Mouse (Mus musculus) ES-Bruce4 (cell line): ENCODE data around the gene Dyx1c1. TPM values are rescaled to one million over a fixed set of nuclear protein-coding genes. Genes with fewer than 3 reads are reported as not detected.

Experiments
- H3K27ac ChIP-seq: 2 replicates; pipeline ENCODE4 v1.5.1; 2012; ENCODE audit warnings: low read length, inconsistent platforms; ENCODE audit not compliant: insufficient read depth
- H3K27me3 ChIP-seq: 2 replicates; pipeline ENCODE4 v1.6.1; 2012; ENCODE audit warnings: mild to moderate bottlenecking, low read length, inconsistent platforms; ENCODE audit not compliant: control insufficient read depth, poor library complexity, insufficient read depth, severe bottlenecking
- H3K36me3 ChIP-seq: 2 replicates; pipeline ENCODE4 v1.6.1; 2012; ENCODE audit warnings: inconsistent platforms, mild to moderate bottlenecking, low read length, moderate library complexity; ENCODE audit not compliant: control insufficient read depth, poor library complexity, insufficient read depth, severe bottlenecking
- H3K4me1 ChIP-seq: one replicate; pipeline ENCODE4 v1.8.1; 2011; ENCODE audit warnings: low read length; ENCODE audit not compliant: control insufficient read depth, insufficient read depth
- H3K4me3 ChIP-seq: 2 replicates; pipeline ENCODE4 v1.5.1; 2011; ENCODE audit warnings: low read depth, mild to moderate bottlenecking, low read length
- H3K9ac ChIP-seq: 2 replicates; pipeline ENCODE4 v1.6.1; 2012; ENCODE audit warnings: low read depth, mild to moderate bottlenecking, inconsistent platforms; ENCODE audit not compliant: poor library complexity, severe bottlenecking
- H3K9me3 ChIP-seq: replicated peaks from 2 replicates; pipeline ENCODE4 v1.6.1; 2012; ENCODE audit warnings: mild to moderate bottlenecking, low read length, inconsistent platforms; ENCODE audit not compliant: control insufficient read depth, poor library complexity, insufficient read depth, severe bottlenecking
- CTCF ChIP-seq: IDR thresholded peaks from one replicate; pipeline ENCODE4 v1.8.1; 2011; ENCODE audit warnings: low read depth, low read length
- EP300 ChIP-seq: IDR thresholded peaks from 2 replicates; pipeline ENCODE4 v1.6.1; 2011; ENCODE audit warnings: low read depth, low read length; ENCODE audit not compliant: insufficient read depth
- POLR2A ChIP-seq: IDR thresholded peaks from one replicate; pipeline ENCODE4 v1.8.1; 2011; ENCODE audit warnings: low read length; ENCODE audit not compliant: insufficient read depth
- polyA plus RNA-seq: library from polyadenylated mRNA; stranded (reverse); fragments of >200 nt; gene quantifications from 2 replicates; pipeline ENCODE4 v1.2.4, GENCODE M21; 2011; ENCODE audit warnings: low read depth; ENCODE audit not compliant: missing spikeins, insufficient read depth, insufficient read length

Dyx1c1 gene
- polyA plus RNA-seq, 1 experiment = 2.3 TPM

DNA sequence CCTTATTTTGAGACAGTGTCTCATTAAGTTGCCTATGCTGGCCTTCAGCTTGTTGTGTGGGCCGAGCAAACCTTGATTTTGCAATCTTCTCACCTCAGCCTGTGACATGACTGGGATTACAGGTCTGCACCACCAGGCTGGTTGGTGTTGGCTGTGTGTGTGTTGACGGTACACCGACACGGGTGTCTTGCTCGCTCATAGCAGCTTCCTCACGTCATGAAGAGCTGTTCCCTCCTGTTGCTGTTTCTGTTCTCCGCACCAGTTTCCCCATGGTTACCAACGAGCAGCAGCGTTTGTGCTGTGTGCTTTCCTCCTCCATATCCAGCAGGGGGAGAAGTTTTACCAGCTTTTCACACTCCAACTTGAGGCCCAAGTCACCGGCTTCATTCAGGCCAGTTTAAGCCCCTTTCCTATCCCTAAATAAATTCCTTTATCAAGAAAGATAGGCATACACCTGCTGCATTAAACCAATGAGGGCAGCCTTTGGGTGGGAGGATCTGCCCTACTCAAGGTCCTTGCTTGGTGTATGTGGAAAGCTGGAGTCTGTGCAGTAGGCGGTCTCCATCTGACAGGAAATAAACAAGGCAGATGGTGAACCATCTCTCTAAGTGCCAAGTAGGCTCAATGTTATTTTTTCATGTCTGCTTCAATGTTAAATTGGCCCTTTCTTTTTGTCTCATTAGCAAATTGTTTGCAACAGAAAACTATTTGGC lies 9.9 kb downstream of the Dyx1c1 start:
- TF ChIP-seq POLR2A (no peak), CTCF (peak; percentile 59), EP300 (no peak)

DNA sequence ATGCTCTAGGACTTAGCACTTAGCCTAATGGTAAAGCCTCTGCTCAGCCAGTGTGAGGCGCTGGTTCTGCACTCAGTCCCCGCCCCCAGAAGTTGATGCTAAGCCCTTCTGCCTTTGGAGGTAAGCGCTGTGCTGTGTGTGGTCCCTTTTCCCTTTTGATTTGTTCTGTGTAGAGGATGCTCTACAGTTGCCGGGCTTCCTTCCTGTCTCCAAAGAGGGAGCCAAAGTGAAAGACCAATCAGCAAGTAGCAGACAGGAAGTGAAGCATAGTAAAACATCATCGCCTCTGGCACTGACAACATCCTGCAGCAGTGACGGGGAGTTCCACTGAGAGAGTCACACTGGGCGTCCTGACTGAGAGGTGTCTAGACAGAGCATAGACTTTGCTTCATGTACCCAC lies 11.3 kb downstream of the Dyx1c1 start:
- no peaks in the 10 kb centered on the region for H3K36me3 ChIP-seq
- TF ChIP-seq CTCF (peak; percentile 65), EP300 (0 out of 2 replicates have a peak, but pooled peaks have one; percentile 9), POLR2A (no peak)
- no peak overlapping the region for H3K9ac ChIP-seq
- no peaks in the 10 kb centered on the region for H3K4me1 ChIP-seq
- no peaks in the 10 kb centered on the region for H3K9me3 ChIP-seq
- no peak overlapping the region for H3K4me3 ChIP-seq
- peak overlapping the region; percentile 20; the same call in 1 of the 2 replicates for H3K27ac ChIP-seq
- no peaks in the 10 kb centered on the region for H3K27me3 ChIP-seq

More for the DNA sequence above, 9.9 kb downstream of the Dyx1c1 start:
- Histone ChIP-seq H3K36me3 (no peaks in the 10 kb centered on the region), H3K9me3 (no peaks in the 10 kb centered on the region), H3K9ac (no peak overlapping the region), H3K27me3 (no peaks in the 10 kb centered on the region), H3K27ac (no peak overlapping the region), H3K4me3 (no peak overlapping the region), H3K4me1 (no peaks in the 10 kb centered on the region)

DNA sequence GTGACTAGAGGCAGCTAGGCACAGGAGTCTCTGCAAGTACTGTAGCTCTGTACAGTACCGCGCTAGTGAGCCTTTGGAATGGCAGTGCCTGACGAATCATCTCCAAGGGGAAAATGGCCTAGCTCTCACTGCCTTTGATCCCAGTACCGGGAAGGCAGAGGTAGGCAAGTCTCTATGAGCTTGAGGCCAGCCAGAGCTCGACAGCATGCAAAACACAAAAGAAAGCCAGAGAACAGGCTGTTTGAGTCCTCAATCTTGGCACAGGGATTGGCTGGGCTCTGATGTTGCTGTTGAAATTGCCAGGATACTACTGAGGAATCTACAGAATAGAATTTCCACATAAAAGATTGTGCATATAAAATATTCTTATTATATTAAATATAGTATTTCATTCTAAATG lies 13.8 kb downstream of the Dyx1c1 start:
- Histone ChIP-seq H3K27ac (no peak overlapping the region), H3K4me3 (no peak overlapping the region), H3K9me3 (no peaks in the 10 kb centered on the region), H3K9ac (no peak overlapping the region), H3K36me3 (no peaks in the 10 kb centered on the region), H3K4me1 (no peaks in the 10 kb centered on the region), H3K27me3 (no peaks in the 10 kb centered on the region)
- no peak for TF ChIP-seq CTCF
- TF ChIP-seq POLR2A = no peak

DNA sequence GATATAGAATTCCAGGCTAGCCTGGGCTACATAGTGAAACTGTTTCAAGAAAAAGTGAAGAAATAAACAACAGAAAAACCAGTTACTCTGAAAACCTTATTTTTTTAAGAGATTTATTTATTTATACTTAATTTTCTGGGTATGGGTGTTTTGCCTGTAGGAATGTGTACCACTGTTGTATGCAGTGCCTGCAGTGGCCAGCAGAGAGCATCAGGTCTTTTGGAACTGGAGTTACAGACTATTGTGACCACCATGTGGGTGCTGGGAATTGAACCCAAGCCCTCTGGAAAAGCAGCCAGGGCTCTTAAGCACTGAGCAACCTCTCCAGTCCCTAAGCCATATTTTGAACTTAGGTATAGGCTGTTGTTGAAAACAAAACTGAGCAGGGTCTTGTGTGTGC lies 14.4 kb downstream of the Dyx1c1 start:
- H3K36me3 ChIP-seq = no peaks in the 10 kb centered on the region
- no peak overlapping the region for H3K9ac ChIP-seq
- no peaks in the 10 kb centered on the region for H3K4me1 ChIP-seq
- H3K27ac ChIP-seq = no peak overlapping the region
- H3K27me3 ChIP-seq = no peaks in the 10 kb centered on the region
- H3K9me3 ChIP-seq = no peaks in the 10 kb centered on the region
- TF ChIP-seq EP300 = no peak
- TF ChIP-seq CTCF = no peak
- TF ChIP-seq POLR2A = no peak
- no peak overlapping the region for H3K4me3 ChIP-seq

DNA sequence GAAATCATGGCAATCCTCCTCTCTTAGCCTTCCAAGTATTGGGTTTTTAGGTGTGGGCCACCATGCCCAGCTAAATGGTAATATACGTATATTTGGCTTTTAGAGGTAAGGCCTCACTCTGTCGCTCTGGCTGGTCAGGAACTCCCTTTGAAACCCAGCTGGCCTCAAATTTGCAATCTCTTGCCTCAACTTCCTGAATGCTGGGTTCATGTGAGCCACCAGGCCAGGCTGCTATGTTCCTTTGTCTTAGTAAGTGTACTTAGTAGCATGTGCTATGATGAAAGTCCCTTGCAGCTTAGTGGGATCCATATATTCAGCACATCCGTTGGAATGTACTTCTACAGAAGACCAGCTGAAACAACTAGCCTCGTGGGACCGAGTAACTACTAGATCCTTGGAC lies 16.1 kb downstream of the Dyx1c1 start:
- Histone ChIP-seq H3K4me1 (no peaks in the 10 kb centered on the region), H3K9ac (no peak overlapping the region), H3K27ac (no peak overlapping the region), H3K36me3 (no peaks in the 10 kb centered on the region), H3K9me3 (no peaks in the 10 kb centered on the region), H3K4me3 (no peak overlapping the region), H3K27me3 (no peaks in the 10 kb centered on the region)
- no peak for TF ChIP-seq CTCF
- TF ChIP-seq POLR2A = no peak
- TF ChIP-seq EP300 = no peak

DNA sequence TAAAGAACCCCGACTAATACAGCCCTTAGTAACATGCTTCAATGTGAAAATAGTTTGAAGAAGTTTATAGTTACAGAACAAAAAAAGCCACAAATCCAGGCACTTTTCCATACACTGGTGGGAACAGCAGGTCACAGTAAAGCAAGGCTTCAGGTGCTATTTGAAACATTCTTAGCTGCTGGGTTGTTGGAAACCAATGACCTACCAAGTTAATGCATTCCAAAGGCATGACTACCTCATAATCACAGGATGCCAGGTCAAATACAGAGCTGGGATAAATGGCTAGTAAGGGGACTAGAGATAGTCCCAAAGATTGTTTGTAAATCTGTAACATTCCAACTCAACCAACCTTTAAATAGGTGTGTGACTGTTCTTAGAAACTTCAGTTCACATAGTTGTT lies 16.7 kb downstream of the Dyx1c1 start:
- H3K9ac ChIP-seq = no peak overlapping the region
- no peaks in the 10 kb centered on the region for H3K4me1 ChIP-seq
- no peaks in the 10 kb centered on the region for H3K36me3 ChIP-seq
- no peaks in the 10 kb centered on the region for H3K27me3 ChIP-seq
- H3K4me3 ChIP-seq = no peak overlapping the region
- H3K9me3 ChIP-seq = no peaks in the 10 kb centered on the region
- H3K27ac ChIP-seq = no peak overlapping the region
- TF ChIP-seq POLR2A = no peak
- no peak for TF ChIP-seq CTCF
- no peak for TF ChIP-seq EP300
